Mouse (Mus musculus): ENCODE results near the gene Dcaf12.
A peak's percentile ranks its signal among the peaks of the same experiment; 100 is the strongest.

Gene Dcaf12

DNA sequence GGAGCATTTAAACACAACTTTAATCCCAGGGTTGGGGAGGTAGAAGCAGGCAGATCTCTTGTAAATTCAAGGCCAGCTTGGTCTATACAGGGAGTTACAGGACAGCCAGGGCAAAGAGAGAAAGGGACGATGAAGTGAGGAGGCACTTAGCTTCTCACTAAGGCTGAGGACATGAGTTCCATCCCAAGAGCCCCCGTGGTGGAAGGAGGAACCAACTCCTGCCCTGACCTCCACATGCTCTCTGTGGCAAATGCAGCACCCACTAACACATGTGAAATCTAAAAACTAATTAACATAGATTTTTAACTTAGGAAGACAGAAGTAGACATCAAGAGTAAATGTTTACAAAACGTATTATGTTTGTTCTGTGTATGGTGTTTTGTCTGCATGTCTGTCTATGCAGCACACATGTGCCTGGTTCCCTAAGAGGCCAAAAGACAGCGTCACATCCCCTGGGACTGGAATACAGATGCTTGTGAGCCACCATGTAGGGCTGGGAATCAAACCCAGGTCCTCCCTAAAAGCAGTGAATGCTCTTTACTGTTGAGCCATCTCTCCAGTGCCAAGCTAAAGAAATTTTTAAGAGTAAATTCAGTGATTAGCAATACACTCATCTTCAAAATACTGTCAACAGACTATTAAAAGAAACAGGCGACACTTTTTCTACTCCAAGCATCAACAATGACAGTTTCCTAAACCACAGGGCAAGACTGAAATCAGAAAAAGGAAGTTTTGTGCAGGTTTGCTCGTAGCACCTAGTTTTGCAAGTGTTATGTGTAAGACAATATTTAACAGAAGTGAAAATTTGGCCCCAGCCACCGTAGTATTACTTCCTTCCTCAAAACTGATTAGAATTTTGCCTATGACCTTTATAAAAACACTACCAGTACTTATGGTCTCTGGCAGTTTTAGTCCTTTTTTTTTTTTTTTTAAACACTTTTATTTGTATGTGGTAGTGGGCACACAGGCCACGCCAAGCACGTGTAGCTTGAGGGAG is 3.8 kb downstream of the Dcaf12 start:
- no peak for DNase-seq (ENCODE audit: low spot score)

DNA sequence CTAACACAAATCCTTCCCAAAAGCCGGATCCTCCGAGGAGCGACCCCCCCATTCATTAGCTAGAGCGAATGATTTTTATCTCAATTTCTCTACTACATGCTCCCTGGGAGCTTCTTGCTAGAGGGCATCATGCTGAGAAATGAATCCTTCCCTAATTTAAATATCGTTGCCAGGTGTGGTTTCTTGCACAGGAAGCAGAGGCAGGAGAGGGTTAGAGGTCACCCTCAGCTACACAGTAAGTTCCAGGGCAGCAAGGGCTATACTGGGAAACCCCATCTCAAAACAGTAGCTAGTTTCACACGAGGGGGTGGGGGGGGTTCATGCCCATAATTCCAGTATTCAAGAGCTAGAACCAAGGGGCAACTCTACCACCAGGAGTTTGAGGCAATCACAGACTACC is 7.3 kb downstream of the Dcaf12 start:
- no peak for DNase-seq (ENCODE audit: low spot score)

DNA sequence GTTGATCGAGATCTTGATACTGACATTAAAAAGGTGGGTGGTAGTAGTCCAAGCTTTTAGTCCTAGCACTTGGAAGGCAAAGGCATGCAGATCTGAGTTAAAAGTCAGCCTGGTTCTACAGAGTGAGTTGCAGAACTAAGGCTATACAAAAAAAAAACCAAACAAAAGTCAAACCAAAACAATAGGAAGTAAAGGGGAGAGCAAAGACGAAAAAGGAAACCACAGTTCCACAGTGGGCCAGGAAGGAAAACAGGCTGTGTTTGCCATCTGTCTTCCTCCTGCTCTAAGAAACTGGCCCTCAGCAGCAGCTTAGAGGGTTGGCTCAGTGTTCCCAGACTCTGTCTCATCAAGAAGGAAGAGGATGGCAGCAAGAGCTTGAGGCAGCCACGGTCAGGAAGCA is 10.4 kb downstream of the Dcaf12 start:
- peak; percentile 38 for DNase-seq (ENCODE audit: low spot score)

DNA sequence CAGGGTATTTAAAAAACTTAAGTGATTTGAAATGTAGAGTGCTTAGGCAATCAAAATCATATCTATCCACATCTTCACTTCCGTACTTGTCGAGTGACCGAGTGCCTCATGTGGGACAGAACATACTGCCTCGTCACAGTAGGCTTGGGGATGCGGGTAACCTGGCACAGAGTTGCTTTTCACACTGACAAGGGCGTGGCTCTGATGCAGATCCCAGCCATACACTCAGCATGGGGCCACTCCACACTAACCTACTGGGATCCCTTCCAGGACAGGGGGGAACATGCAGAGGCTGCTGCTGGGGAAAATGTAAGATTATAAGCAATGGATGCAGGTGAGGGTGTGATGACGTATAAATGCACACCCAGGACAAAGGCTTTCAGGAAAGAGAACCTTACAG is 11.0 kb downstream of the Dcaf12 start:
- no peak for DNase-seq (ENCODE audit: low spot score)

DNA sequence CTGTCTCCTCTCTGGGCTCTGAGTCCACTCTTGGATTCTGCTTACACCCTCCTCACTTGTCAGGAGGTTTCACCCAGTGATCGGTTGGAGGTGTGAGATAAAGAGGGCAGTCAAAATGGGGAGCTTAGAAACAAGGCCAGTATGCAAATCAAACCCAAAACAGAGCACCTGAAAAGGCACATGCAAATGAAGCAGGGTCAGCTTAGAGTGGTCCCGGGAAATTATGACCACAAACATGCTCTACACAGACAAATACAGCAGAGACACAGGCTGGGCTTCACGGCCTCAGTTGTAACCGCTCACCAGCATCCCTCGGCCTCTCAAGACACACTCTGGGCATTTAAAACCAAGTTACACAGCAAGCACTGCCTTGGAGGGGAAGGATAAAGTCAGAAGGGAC is 15.7 kb downstream of the Dcaf12 start:
- DNase-seq (ENCODE audit: low spot score): no peak

DNA sequence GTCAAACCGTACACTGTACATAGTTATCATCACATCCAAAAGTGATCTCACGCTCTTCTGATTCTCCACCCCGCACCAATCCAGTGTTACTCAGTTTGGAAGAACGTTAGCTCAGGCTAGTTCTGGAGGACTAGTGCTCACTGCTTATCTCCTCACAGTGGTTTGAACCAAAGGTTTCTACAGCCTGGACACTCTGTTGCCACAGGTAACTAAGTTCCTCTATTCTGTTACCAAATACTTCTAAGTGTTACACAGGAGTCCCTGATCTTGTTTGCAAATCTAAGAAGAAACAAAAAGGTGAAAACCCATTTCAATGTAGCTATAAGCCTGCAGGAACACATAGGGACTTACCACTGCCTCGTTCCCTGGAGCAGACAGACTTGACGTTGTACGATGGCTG is 18.7 kb downstream of the Dcaf12 start:
- DNase-seq (ENCODE audit: low spot score): no peak

DNA sequence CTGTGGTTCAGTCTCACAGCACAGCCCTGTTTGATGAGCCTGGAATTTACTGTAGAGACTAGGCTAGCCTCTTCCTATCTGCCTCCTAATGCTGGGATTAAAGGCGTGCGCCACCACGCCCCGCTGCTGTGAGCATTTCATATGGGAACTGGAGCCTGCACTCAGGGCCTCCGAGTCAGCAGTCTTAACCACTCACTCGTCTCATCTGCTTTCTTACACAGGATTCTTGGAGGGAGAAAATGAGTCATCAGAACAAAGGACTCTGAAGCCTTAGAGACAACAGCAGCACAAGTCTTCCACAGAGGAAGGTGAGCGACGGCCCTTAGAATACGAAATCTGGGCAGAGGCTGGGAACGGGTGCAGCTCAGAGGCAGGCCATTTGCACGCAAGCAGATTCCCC is 19.2 kb downstream of the Dcaf12 start:
- no peak for DNase-seq (ENCODE audit: low spot score)

DNA sequence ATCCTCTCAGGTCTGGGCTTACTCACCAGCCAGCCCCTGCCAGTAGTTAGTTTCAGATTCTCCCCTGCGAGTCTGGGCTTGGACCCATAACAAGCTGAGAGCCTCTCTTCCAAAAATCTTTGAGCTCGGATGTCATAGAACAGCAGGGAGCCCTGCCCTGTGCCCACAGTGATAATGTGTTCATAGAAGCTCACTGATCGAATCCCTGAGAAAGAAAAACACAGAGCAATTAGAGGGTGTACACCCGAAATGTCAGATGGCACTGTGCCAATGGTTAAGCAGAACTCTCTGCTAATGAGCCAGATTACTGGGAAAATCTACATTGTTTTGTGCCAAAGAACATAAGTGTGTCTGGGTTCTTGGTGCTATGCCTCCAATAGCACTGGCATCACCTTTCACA is 20.8 kb downstream of the Dcaf12 start:
- DNase-seq (ENCODE audit: low spot score): no peak

DNA sequence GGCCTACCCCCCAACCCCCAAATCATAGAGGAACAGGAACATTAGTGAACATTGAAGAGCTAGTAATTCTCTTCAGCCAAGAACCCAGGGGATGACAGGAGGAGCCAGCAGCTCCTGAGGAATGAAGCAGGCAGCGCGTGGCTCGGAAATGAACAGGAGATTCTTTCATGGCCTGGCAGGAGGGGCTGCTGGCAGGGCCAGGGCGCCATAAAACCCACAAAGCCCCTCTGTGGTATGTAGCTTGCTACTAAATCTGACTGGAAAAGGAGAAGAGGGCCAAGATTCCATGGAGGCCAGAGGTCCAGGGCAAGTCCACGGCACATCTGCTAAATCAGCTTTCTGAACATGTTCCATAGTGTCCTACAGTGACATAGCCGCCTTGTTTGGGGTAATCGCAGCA is 24.9 kb downstream of the Dcaf12 start:
- DNase-seq (ENCODE audit: low spot score): no peak

DNA sequence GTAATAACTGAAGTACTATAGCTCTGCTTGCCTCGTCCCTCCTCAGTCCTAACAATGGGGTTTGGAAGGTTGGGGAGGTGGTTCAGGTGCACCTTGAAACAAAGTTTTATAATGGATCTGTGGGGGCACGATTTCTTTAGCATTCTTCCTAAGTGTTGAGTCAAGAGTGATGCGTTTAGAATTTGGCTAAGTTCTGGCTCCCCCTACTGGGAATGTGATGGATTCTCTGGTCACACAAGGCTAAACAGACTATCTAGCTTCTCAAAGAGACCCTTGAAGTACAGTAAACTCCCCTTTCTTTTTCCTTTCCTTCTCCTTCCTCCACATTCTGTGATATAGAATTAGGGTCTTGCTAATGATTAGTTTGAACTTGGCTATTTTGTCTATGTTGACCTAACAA is 28.3 kb downstream of the Dcaf12 start:
- peak; percentile 32 for DNase-seq (ENCODE audit: low spot score)

DNA sequence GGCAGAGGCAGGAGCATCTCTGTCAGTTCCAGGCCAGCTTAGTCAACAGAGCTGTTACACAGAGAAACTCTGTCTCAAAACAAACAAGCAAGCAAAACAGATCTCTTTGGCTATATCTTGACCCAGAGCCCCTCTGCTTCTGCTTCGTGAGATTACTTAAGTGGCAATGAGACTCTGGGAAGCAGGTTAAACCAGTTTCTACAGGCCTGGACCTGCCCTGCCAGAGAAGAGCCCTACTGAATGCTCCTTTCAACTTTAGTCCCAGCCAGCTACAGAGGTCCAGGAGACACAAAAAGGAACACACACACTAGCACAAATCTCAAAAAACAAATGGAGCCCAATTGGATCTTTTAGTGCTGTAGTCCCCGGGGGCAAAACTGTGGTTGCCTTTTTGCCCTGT is 30.6 kb downstream of the Dcaf12 start:
- DNase-seq (ENCODE audit: low spot score): no peak

DNA sequence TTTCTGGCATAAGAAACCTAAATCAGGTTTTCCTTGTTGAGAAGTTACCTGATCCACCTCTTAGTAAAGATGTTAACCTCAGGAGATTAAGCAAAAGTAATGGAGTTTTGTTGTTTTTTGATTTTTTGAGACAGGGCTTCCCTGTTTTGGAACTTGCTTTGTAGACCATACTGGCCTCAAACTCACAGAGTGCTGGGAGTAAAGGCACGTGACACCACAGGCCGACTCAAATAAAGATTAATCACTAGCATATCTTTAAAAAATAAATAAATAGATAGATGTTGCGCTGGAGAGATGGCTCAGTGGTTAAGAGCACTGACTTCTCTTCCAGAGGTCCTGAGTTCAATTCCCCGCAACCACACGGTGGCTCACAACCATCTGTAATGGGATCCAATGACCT is 38.8 kb downstream of the Dcaf12 start:
- DNase-seq (ENCODE audit: low spot score): no peak

DNA sequence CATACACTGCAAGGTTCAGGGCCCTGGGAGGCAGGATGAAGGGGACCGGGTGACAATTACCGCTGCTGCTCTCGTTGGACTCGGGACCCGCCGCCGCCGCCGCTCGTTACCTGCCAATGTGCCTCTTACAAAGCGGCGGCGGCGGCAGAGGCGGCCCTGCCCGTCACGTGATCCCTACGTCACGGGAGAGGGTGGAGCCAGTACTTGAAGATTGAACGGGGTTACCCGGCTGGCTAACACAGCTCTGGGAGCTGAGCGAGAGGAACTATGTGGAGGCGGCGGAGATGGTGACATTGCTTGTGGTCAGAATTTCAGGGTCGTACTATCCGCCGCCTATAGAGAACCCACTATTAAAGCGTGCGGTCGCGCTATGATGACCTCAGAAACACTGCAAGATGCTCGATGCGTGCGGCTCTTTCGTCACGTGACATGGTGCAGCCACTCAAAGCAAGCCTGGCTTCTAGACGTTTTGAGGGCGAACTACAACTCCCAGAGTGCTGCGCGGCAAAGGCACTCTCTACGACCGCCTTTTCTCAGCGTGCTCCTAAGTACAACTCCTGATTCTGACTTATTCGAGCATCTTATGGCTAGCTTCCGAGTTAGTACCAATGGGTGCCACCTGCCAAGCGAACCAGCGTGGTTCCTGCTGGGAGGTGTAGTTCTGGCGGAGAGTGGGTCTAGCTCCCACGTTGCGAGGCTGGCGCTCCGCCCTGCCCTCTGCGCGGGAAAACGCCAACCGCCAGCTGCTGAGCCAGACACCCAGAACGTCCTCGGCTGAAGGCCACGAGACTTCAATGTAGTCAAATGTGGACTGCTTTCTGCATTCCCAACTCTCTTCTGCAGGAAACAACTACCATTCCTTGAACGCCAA is 39.5 kb downstream of the Dcaf12 start, which contains the start of gene Ubap2:
Gene Ubap2, minus strand, starts transcription at position 165 of the 871 bp plus-strand sequence.
- peak; percentile 97 for DNase-seq (ENCODE audit: low spot score)

DNA sequence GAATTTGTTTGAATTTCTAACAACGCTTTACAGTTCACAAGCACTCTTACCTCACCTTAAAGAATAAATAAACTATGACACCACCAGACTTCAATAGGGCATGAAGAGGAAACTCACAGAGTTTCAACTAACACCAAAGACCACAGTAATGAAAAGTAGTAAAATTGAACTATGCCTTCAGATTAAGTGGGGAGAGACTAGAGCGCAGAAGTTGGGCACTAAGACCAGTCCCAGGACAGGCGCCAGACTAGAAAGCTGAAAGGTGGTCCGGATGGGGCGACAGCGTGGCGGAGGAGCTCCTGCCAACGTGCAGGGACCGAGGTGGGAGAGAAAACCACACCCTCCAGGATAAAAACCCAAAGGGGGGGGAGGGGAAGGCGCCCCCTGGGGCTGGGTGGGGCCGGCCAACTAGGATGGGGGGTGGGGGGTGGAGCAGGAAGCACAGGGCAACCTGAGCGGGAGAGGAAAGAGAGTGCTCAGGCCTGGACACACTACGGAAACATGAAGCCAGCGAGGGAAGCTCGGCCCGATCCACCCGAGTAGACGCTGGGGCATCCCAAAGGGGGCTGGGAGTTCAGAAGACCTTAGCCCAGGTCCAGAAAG is 40.2 kb downstream of the Dcaf12 start:
- DNase-seq (ENCODE audit: low spot score): peak; percentile 17

DNA sequence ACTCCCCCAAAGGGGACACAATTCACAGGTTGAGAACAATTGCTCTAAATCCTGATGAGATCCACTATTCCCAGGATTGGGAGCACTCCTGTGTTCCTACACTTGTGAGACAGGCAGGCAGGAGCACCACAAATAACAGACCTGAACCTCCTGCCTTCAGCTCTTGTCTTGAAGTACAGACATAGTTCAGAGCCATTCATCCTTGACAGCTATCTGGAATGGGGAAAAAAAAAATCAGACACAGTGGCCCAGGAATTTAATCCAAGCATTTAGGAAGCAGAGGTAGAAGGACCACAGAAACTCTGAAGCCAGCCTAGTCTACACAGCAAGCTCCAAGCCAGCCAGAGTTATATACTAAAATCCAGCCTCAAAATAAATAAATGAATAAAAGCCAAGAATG is 46.6 kb downstream of the Dcaf12 start:
- DNase-seq (ENCODE audit: low spot score): no peak

DNA sequence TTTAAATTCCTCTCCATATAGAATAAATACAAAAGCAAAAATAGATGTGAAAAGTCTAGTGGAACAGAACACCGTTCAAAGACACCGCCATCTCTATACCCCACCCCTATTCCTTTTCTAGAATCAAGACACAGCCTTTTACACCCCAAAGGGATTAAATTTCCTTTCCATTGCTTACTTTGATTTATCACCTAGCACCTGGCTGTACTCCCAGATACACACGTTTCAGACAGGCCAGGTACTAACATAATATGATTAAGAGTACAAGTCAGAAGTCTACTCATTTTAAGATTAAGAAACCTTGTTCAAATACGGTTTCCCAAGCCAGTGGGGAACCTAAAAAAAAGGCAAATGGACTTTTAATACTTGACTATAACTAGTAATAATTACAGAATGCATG is 48.3 kb downstream of the Dcaf12 start:
- no peak for DNase-seq (ENCODE audit: low spot score)

DNA sequence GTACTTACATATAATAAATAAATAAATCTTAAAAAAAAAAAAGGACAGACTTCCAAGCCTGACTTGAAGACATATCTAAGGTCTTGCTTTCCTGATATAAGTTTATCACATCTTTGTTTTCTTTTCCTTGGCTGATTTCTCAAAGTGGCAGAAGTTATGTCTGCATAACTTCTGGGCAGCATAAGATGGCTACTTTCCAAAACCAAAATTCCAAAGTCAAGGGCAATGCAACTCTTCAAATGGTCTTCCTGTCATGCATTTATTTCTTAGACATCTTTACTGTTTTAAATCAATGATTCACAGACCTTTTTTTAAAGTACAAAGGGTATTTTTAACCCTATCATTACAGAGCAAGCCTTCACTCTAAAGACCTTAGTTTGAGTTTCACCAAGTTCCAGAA is 54.0 kb downstream of the Dcaf12 start:
- no peak for DNase-seq (ENCODE audit: low spot score)

DNA sequence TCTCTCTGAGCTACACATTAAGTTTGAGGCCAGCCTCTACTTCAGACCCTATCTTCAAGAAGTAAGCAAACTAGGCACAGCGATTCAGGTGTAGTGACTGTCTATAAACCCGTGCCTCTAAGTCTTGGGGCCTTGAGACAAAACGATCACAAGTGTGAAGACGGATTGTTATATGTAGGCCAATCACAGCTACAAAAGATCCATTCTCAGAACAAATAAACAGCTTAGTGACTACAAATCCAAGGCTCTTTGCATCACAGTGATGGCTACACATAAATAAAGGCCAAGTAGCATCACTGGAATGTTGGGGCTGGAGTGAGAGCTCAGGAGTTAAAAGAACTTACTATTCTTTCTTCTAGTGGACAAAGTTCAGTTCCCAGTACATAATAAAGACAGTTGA is 55.7 kb downstream of the Dcaf12 start:
- no peak for DNase-seq (ENCODE audit: low spot score)

DNA sequence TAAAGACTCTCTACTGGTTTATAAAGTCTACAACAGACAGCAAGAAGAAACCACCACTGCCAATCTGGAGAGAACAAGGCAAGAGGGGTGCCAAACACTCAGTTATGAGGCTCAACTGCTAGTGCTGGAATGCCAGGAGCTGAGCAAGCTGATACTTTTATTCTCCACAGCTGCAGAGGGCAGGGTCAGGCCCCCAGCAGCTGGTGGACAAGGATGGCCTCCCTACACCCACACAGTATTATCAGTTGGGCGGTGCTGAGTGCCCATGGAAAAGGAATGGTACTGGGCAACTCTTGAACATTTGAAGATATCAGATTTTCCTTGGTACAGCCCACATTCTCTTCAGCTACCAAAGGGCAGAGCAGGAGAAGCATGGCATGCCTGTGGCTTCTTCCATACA is 56.9 kb downstream of the Dcaf12 start:
- DNase-seq (ENCODE audit: low spot score): no peak

DNA sequence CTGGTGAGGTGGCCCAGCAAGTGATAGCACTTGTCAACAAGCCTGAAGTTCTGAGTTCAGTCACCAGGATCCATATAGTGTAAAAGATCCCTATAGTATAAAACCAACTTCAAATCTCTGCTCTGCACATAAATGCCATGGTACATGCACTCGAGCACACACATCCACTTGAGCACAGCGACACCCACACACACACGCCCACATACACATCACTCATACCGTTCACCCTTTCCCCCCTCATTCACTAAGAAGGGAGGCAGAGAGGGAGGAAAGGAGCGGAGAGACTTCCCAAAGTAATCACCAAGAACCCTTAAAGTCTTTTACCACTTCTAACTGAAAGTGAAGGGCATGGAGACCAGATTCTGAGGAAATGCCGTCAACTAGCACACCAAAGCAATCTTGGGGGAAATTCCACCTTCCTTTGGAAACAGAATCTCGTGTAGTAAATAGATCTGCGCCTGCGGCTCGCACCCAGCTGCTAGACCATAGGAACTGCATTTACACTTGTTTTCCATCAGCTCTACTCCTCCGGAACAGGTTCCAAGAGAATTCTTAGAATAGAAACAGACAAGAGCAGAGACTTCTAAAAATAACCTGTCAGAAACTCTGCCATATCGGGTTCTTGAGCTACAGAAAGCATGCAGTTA is 59.0 kb downstream of the Dcaf12 start:
- no peak for DNase-seq (ENCODE audit: low spot score)

DNA sequence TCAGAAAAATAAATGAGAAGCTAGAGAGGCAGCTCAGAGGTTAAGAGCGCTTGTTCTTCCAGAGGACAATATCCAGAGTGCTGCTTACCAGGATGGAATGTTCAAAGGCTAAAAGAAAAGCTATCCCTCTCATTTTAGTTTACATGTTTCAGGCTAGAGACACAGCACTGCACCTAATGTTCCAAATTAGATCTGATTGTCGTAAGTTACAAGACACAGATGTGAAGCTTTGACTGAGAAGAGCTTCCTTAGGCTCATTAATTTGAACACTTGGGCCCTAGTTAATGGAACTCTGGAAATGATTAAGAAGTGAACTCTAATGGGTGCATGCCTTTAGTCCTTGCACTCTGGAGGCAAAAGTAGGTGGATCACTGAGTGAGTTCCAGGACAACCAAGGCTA is 60.9 kb downstream of the Dcaf12 start:
- DNase-seq (ENCODE audit: low spot score): no peak

DNA sequence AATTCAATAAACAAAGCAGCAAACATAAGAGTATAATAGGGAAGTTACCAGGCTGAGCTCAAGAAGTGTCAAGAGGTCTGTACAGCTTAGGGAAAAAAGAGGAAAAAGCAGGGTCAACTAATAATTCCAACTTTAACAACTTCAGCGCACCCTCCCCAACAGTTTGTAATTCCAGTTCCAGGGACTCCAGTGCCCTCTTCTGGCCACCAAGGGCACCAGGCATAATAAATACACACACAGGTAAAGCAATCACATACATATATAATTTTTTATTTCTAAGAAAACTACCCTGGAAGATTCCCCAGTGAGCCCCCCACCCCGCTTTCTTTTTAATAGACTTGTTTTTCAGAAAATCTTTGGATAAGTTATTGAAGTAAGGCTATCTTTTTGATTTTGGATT is 69.3 kb downstream of the Dcaf12 start:
- no peak for DNase-seq (ENCODE audit: low spot score)

All from T-cell, adult 2 months (primary cell).